Mouse (Mus musculus) intestine, embryonic 16.5 days (tissue): ENCODE data around the gene Ptgfrn. TPM values are rescaled to one million over a fixed set of nuclear protein-coding genes. Genes with fewer than 3 reads are reported as not detected.

Experiments
- ATAC-seq: fragments of 200-750 bp; cut with Nextera tagmentation; 2 replicates; pipeline ENCODE4 v1.8.0; 2017; ENCODE audit warnings: moderate TSS enrichment, moderate library complexity
- H3K27ac ChIP-seq: fragments of 300-500 bp; sonication (generic); 2 replicates; pipeline ENCODE4 v1.5.1; 2014; ENCODE audit warnings: mild to moderate bottlenecking, low read length
- H3K27me3 ChIP-seq: fragments of 300-500 bp; sonication (generic); replicated peaks from 2 replicates; pipeline ENCODE4 v1.6.1; 2014; ENCODE audit warnings: low read length, control low read depth, mixed read lengths; ENCODE audit not compliant: control insufficient read depth, insufficient read depth
- H3K36me3 ChIP-seq: fragments of 300-500 bp; sonication (generic); 2 replicates; pipeline ENCODE4 v1.6.1; 2014; ENCODE audit warnings: low read length, control low read depth; ENCODE audit not compliant: control insufficient read depth, insufficient read depth
- H3K4me1 ChIP-seq: fragments of 300-500 bp; sonication (generic); 2 replicates; pipeline ENCODE4 v1.6.1; 2014; ENCODE audit warnings: low read length, control low read depth, mixed read lengths; ENCODE audit not compliant: control insufficient read depth, insufficient read depth
- H3K4me2 ChIP-seq: fragments of 300-500 bp; sonication (generic); 2 replicates; pipeline ENCODE4 v1.6.1; 2014; ENCODE audit warnings: low read depth, low read length, control low read depth
- H3K4me3 ChIP-seq: fragments of 300-500 bp; sonication (generic); 2 replicates; pipeline ENCODE4 v1.5.1; 2014; ENCODE audit warnings: mild to moderate bottlenecking, low read length
- H3K9ac ChIP-seq: fragments of 300-500 bp; sonication (generic); 2 replicates; pipeline ENCODE4 v1.6.1; 2014; ENCODE audit warnings: low read depth, low read length
- H3K9me3 ChIP-seq: fragments of 300-500 bp; sonication (generic); 2 replicates; pipeline ENCODE4 v1.6.1; 2016; ENCODE audit warnings: low read length, control low read depth; ENCODE audit not compliant: control insufficient read depth
- WGBS: fragments of 180-500 bp; shearing (Covaris S2); extraction: QIAGEN DNeasy Blood & Tissue Kit; methylation state at CpG from one replicate; pipeline ENCODE4 v1.1.7; 2014; 5-methylcytosine and 5-hydroxymethylcytosine counted together
- polyA plus RNA-seq: library from polyadenylated mRNA; unstranded; fragments of >200 nt; fragmentation: Nextera tagmentation; extraction: Ambion mirVana; gene quantifications from 2 replicates; pipeline ENCODE4 v1.2.1, GENCODE M21; 2015

The Ptgfrn gene
- polyA plus RNA-seq, 1 experiment from 2014 or later, result 3.2 TPM

- Histone ChIP-seq H3K4me1 (no peaks in the 10 kb centered on the region), H3K4me2 (no peak overlapping the region), H3K9me3 (0 out of 2 replicates have a peak, but pooled peaks cover 3% of the 10 kb centered on the region), H3K27me3 (no peaks in the 10 kb centered on the region), H3K9ac (no peak overlapping the region), H3K36me3 (no peaks in the 10 kb centered on the region), H3K4me3 (no peak overlapping the region), H3K27ac (no peak overlapping the region)
- no peak for ATAC-seq
- 86% methylated on average over 3 of the region's 3 CpGs for WGBS
Measured at GRCm38 (mm10) chr3:101122479-101122878, 12.4 kb upstream of the Ptgfrn start.

GRCm38 (mm10) chr3:101117774-101118173 is 7.7 kb upstream of the Ptgfrn start:
- H3K4me3 ChIP-seq, result no peak overlapping the region
- H3K4me2 ChIP-seq, result no peak overlapping the region
- WGBS, result 91% methylated on average over 11 of the region's 11 CpGs
- H3K9me3 ChIP-seq, result 0 out of 2 replicates have a peak, but pooled peaks cover 3% of the 10 kb centered on the region
- H3K27me3 ChIP-seq, result no peaks in the 10 kb centered on the region
- ATAC-seq, result no peak
- H3K4me1 ChIP-seq, result no peaks in the 10 kb centered on the region; the same call in 1 of the 2 replicates
- no peak overlapping the region for H3K27ac ChIP-seq
- H3K36me3 ChIP-seq, result no peaks in the 10 kb centered on the region
- H3K9ac ChIP-seq, result no peak overlapping the region

- Histone ChIP-seq H3K4me3 (no peak overlapping the region), H3K27me3 (no peaks in the 10 kb centered on the region), H3K4me1 (peaks cover 2% of the 10 kb centered on the region), H3K4me2 (no peak overlapping the region), H3K9me3 (0 out of 2 replicates have a peak, but pooled peaks cover 3% of the 10 kb centered on the region), H3K9ac (0 out of 2 replicates have a peak overlapping the region, but pooled peaks have one; percentile 40), H3K27ac (no peak overlapping the region), H3K36me3 (no peaks in the 10 kb centered on the region)
- WGBS, result 86% methylated on average over 8 of the region's 8 CpGs
- ATAC-seq, result no peak
Measured at GRCm38 (mm10) chr3:101117386-101117749, 7.3 kb upstream of the Ptgfrn start.

DNA sequence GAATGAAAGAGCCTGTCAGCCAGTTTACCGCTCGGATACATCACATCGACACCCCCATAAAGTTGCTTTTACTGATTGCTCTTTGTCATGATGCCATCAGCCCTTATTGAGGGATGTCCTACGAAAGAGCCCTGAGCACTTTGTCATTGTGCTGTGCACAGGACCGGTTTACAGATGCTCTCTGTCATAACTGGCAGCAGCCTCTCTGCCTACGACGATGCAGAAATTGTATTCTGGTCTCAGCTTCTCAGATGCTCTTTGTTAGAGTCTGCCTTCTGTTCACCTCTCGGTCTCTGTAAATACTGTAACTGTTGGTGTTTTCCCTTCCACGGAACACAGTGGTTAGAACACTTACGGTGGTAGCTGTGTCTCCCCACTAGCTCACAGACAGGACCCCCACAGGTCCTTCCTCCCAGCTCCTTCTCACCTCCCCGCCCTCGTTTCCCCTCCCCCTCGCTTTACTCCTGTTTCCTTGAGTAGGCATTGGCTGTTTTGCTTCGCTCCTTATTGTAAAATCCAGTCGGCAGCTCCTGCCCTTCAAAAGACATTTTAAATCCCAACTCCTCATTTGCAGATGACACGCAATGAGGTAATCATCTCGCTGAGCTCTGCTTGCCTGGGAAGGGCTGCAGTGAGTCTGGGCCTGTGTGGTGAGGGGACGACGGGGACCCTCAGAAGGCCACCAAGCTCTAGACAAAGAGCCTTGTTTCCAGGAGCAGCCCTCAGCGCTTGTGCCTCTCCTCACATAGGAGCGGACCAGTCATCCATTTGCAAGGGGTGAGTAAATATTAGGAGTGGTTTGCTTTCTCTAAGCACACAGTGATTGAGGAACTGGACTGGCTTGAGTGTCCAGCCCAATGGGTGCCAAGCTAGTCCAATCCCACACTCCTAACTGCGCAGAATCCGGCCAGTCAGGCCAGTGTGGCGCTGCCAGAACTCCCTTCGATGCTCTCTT is 6.6 kb upstream of the Ptgfrn start:
- Histone ChIP-seq H3K36me3 (no peaks in the 10 kb centered on the region), H3K27me3 (no peaks in the 10 kb centered on the region), H3K9ac (peak overlapping the region; percentile 40; the same call in 1 of the 2 replicates), H3K4me1 (peaks cover 9% of the 10 kb centered on the region), H3K4me3 (no peak overlapping the region), H3K9me3 (0 out of 2 replicates have a peak, but pooled peaks cover 3% of the 10 kb centered on the region), H3K4me2 (no peak overlapping the region), H3K27ac (no peak overlapping the region)
- 43% methylated on average over 25 of the region's 25 CpGs for WGBS
- ATAC-seq, result no peak

DNA sequence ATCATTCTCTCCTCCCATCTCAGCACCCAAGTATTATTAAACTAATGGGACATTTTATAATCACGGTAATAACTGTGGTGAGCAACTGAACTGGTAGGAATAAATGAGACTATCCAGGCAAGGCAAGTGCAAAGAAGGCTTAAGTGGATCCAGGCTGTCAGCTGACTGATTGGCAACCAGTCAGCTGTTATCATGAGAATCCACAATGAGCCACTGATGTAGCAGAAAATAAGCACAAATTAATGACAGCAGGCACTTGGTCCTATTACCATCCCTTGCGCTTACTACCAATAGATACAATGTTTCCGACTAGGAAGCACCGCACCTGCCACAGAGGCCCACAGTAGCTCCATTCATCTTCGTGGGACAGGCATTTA is 2.4 kb upstream of the Ptgfrn start:
- peak overlapping the region; percentile 13; the same call in 1 of the 2 replicates for H3K4me2 ChIP-seq
- H3K27ac ChIP-seq, result peak overlapping the region; percentile 92
- H3K36me3 ChIP-seq, result no peaks in the 10 kb centered on the region
- no peak overlapping the region for H3K4me3 ChIP-seq
- no peak overlapping the region for H3K9ac ChIP-seq
- peak; percentile 5; the same call in 1 of the 2 replicates for ATAC-seq
- H3K4me1 ChIP-seq, result peaks cover 30% of the 10 kb centered on the region
- H3K27me3 ChIP-seq, result no peaks in the 10 kb centered on the region
- H3K9me3 ChIP-seq, result no peaks in the 10 kb centered on the region
- WGBS, result 75% methylated on average over 5 of the region's 5 CpGs

GRCm38 (mm10) chr3:101111848-101112517 is 1.9 kb upstream of the Ptgfrn start:
- 0 out of 2 replicates have a peak overlapping the region, but pooled peaks have one; percentile 23 for H3K9ac ChIP-seq
- peak overlapping the region; percentile 13; the same call in 1 of the 2 replicates for H3K4me2 ChIP-seq
- peak; percentile 85 for ATAC-seq
- H3K9me3 ChIP-seq, result no peaks in the 10 kb centered on the region
- no peak overlapping the region for H3K4me3 ChIP-seq
- no peaks in the 10 kb centered on the region for H3K27me3 ChIP-seq
- peaks cover 30% of the 10 kb centered on the region for H3K4me1 ChIP-seq
- H3K36me3 ChIP-seq, result no peaks in the 10 kb centered on the region
- H3K27ac ChIP-seq, result peak overlapping the region; percentile 92
- WGBS, result 14% methylated on average over 7 of the region's 7 CpGs

GRCm38 (mm10) chr3:101111321-101111720 is 1.2 kb upstream of the Ptgfrn start:
- no peaks in the 10 kb centered on the region for H3K36me3 ChIP-seq
- no peak overlapping the region for H3K9ac ChIP-seq
- peaks cover 30% of the 10 kb centered on the region for H3K4me1 ChIP-seq
- 55% methylated on average over 10 of the region's 10 CpGs for WGBS
- no peak overlapping the region for H3K4me3 ChIP-seq
- no peak overlapping the region for H3K4me2 ChIP-seq
- no peaks in the 10 kb centered on the region for H3K9me3 ChIP-seq
- ATAC-seq, result no peak
- H3K27ac ChIP-seq, result peak overlapping the region; percentile 92
- no peaks in the 10 kb centered on the region for H3K27me3 ChIP-seq

DNA sequence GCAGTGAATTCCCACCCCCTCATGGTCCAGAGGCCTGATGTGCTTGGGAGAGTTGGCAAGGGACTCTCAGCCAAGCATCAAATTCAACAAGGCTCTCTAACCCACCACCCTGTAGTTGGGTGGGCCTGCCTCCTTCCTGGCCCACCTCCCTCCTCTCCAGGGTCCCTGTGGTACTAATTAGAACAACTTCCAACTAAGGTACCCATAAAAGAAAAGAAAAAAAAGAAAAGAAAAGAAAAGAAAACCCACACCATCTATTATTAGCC is 693 bp upstream of the Ptgfrn start:
- H3K4me1 ChIP-seq, result peaks cover 30% of the 10 kb centered on the region
- H3K36me3 ChIP-seq, result no peaks in the 10 kb centered on the region
- no peak for ATAC-seq
- peak overlapping the region; percentile 81 for H3K4me3 ChIP-seq
- H3K9me3 ChIP-seq, result no peaks in the 10 kb centered on the region
- no peaks in the 10 kb centered on the region for H3K27me3 ChIP-seq
- peak overlapping the region; percentile 93 for H3K27ac ChIP-seq
- H3K4me2 ChIP-seq, result peak overlapping the region; percentile 83
- peak overlapping the region; percentile 89 for H3K9ac ChIP-seq

DNA sequence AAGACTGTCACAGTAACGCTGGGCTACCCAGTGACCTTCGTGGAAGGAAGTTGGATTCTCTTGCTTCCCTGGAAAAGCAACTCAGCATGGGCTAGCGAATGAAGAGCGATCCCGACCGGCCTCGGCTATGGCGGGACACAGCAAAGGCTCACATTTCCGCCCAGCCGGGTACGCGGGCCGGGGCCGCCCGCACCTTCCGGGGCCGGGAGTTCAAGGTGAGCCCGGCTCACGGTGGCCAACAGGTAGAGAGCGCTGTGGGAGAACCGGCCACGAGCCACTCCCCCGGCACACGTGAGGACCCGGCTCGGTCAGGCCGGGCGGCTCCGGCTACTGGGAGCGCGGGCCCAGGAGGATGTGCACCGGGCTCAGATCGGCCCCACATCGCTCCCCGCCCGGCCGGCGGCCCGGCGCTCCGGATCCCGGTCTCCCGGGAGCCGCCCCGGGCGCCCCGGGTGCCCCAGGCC is 488 bp downstream of the Ptgfrn start:
- Histone ChIP-seq H3K4me3 (peak overlapping the region; percentile 81), H3K4me2 (peak overlapping the region; percentile 83), H3K27me3 (no peaks in the 10 kb centered on the region), H3K9ac (peak overlapping the region; percentile 89), H3K36me3 (no peaks in the 10 kb centered on the region), H3K9me3 (no peaks in the 10 kb centered on the region), H3K4me1 (peaks cover 31% of the 10 kb centered on the region), H3K27ac (peak overlapping the region; percentile 93)
- peak; percentile 70 for ATAC-seq
- whole genome bisulfite sequencing, result under 1% methylated on average over 41 of the region's 47 CpGs
